Comparison of ENCODE assay signal across 12 mouse cellular contexts in genomic region chr2:127371484-127371861, GRCm38 (mm10). TPM values are rescaled to one million over a fixed set of nuclear protein-coding genes. Genes with fewer than 3 reads are reported as not detected.
DNase-seq lines count a peak whose midpoint lies in the region; ATAC-seq and TF ChIP-seq lines count a peak whose summit lies in the region.
"Had no signal": no experiment of that assay in that cellular context is flagged by ENCODE, and none has a peak within 500 bp of the region (broad histone marks: within the 10 kb centered on the region; RNA-seq: fewer than 3 reads in every experiment).

No protein-coding gene starts in this region.

- no peak overlapping the region for H3K4me2 ChIP-seq in forebrain, embryonic 12.5 days
- H3K4me2 ChIP-seq in forebrain, embryonic 15.5 days (replicated peaks) = no peak overlapping the region
- H3K4me2 ChIP-seq in lung, postnatal 0 days (replicated peaks; ENCODE audit: low read depth, low read length) = no peak overlapping the region
- no peak overlapping the region for H3K4me2 ChIP-seq in stomach, postnatal 0 days (replicated peaks; ENCODE audit: low read depth)
- H3K4me2 ChIP-seq in forebrain, embryonic 13.5 days = no peak overlapping the region

- WGBS in forebrain, embryonic 12.5 days = 80% methylated on average over 1 of the region's 1 CpGs
- WGBS in forebrain, embryonic 15.5 days = 70% methylated on average over 1 of the region's 1 CpGs
- WGBS in lung, postnatal 0 days = no CpG with 5 or more reads among the region's 1 CpGs
- WGBS in lung, adult 2 months = 82% methylated on average over 1 of the region's 1 CpGs
- WGBS in stomach, postnatal 0 days = 57% methylated on average over 1 of the region's 1 CpGs
- 78% methylated on average over 1 of the region's 1 CpGs for WGBS in forebrain, embryonic 13.5 days

- H3K27ac ChIP-seq in forebrain, embryonic 12.5 days = peak overlapping the region; percentile 19; the same call in 1 of the 2 replicates
- H3K27ac ChIP-seq in forebrain, embryonic 15.5 days (replicated peaks) = no peak overlapping the region
- no peak overlapping the region for H3K27ac ChIP-seq in lung, postnatal 0 days (ENCODE audit: low read length)
- H3K27ac ChIP-seq in stomach, postnatal 0 days (replicated peaks) = no peak overlapping the region
- no peak overlapping the region for H3K27ac ChIP-seq in forebrain, embryonic 13.5 days

- H3K27me3 ChIP-seq in forebrain, embryonic 12.5 days = peaks cover 18% of the 10 kb centered on the region
- H3K27me3 ChIP-seq in forebrain, embryonic 15.5 days = peaks cover 2% of the 10 kb centered on the region; the same call in 1 of the 2 replicates
- peaks cover 9% of the 10 kb centered on the region; the same call in 1 of the 2 replicates for H3K27me3 ChIP-seq in lung, postnatal 0 days (replicated peaks; ENCODE audit: insufficient read depth, low read length)
- H3K27me3 ChIP-seq in stomach, postnatal 0 days (ENCODE audit: control insufficient read depth, insufficient read depth, low read length) = no peaks in the 10 kb centered on the region
- H3K27me3 ChIP-seq in forebrain, embryonic 13.5 days = peaks cover 12% of the 10 kb centered on the region

- H3K4me1 ChIP-seq in forebrain, embryonic 12.5 days = no peaks in the 10 kb centered on the region
- H3K4me1 ChIP-seq in forebrain, embryonic 15.5 days = 0 out of 2 replicates have a peak, but pooled peaks cover 4% of the 10 kb centered on the region
- H3K4me1 ChIP-seq in lung, postnatal 0 days (ENCODE audit: insufficient read depth, low read depth, low read length) = no peaks in the 10 kb centered on the region
- no peaks in the 10 kb centered on the region for H3K4me1 ChIP-seq in lung, adult 2 months (ENCODE audit: control insufficient read depth, insufficient read depth, low read length)
- H3K4me1 ChIP-seq in stomach, postnatal 0 days (replicated peaks; ENCODE audit: control insufficient read depth, insufficient read depth) = no peaks in the 10 kb centered on the region
- 0 out of 2 replicates have a peak, but pooled peaks cover 6% of the 10 kb centered on the region for H3K4me1 ChIP-seq in forebrain, embryonic 13.5 days

- no peak overlapping the region for H3K4me3 ChIP-seq in forebrain, embryonic 12.5 days (replicated peaks)
- no peak overlapping the region for H3K4me3 ChIP-seq in forebrain, embryonic 15.5 days
- H3K4me3 ChIP-seq in lung, postnatal 0 days (ENCODE audit: low read depth, low read length) = no peak overlapping the region
- no peak overlapping the region for H3K4me3 ChIP-seq in lung, adult 2 months (replicated peaks; ENCODE audit: extremely low read depth, low read depth, low read length)
- H3K4me3 ChIP-seq in stomach, postnatal 0 days (ENCODE audit: low read depth, low read length) = no peak overlapping the region
- no peak overlapping the region for H3K4me3 ChIP-seq in forebrain, embryonic 13.5 days

- no peak for DNase-seq in lung, postnatal 0 days (ENCODE audit: low spot score)
- DNase-seq in lung, adult 2 months = no peak
- DNase-seq in kidney, postnatal 25 days = peak; percentile 86 to 95
- DNase-seq in stomach, postnatal 0 days (ENCODE audit: low spot score) = peak; percentile 33
- no peak for DNase-seq in frontal cortex, postnatal 14 days (ENCODE audit: low spot score in 2 of 2)
- DNase-seq: embryo, embryonic 11 days; lung, postnatal 14 days; thymus, adult 18-20 months had no signal

- no peak for ATAC-seq in forebrain, embryonic 12.5 days (ENCODE audit: low FRiP score)
- ATAC-seq in forebrain, embryonic 15.5 days (replicated peaks) = no peak
- ATAC-seq in lung, postnatal 0 days = peak; percentile 17; the same call in 1 of the 2 replicates
- ATAC-seq in stomach, postnatal 0 days (ENCODE audit: low FRiP score, low TSS enrichment) = peak; percentile 34; the same call in 1 of the 2 replicates
- ATAC-seq in forebrain, embryonic 13.5 days = no peak

- TF ChIP-seq CTCF in lung, postnatal 0 days (IDR thresholded peaks at IDR 0.05) = no peak
- TF ChIP-seq CTCF in lung, adult 2 months (IDR thresholded peaks at IDR 0.05; ENCODE audit: insufficient read depth, low read length) = no peak
- TF ChIP-seq CTCF in stomach, postnatal 0 days (IDR thresholded peaks at IDR 0.05; ENCODE audit: low read depth) = no peak

- TF ChIP-seq EP300 in lung, postnatal 0 days (IDR thresholded peaks at IDR 0.05) = no peak
- TF ChIP-seq EP300 in stomach, postnatal 0 days (optimal IDR thresholded peaks at IDR 0.05) = no peak

- H3K9me3 ChIP-seq in forebrain, embryonic 12.5 days = no peaks in the 10 kb centered on the region
- no peaks in the 10 kb centered on the region for H3K9me3 ChIP-seq in forebrain, embryonic 15.5 days
- H3K9me3 ChIP-seq in lung, postnatal 0 days (ENCODE audit: low read length) = no peaks in the 10 kb centered on the region
- no peaks in the 10 kb centered on the region for H3K9me3 ChIP-seq in stomach, postnatal 0 days (ENCODE audit: control insufficient read depth, low read length)
- H3K9me3 ChIP-seq in forebrain, embryonic 13.5 days (replicated peaks) = no peaks in the 10 kb centered on the region

- no peak for TF ChIP-seq POLR2A in lung, adult 2 months (IDR thresholded peaks at IDR 0.05; ENCODE audit: borderline replicate concordance, extremely low read depth, low read depth, low read length)

- no peak overlapping the region for H3K9ac ChIP-seq in forebrain, embryonic 12.5 days
- H3K9ac ChIP-seq in forebrain, embryonic 15.5 days (replicated peaks) = no peak overlapping the region
- no peak overlapping the region for H3K9ac ChIP-seq in lung, postnatal 0 days (replicated peaks; ENCODE audit: low read depth)
- no peak overlapping the region for H3K9ac ChIP-seq in stomach, postnatal 0 days (ENCODE audit: low read length)
- no peak overlapping the region for H3K9ac ChIP-seq in forebrain, embryonic 13.5 days

- no peaks in the 10 kb centered on the region for H3K36me3 ChIP-seq in forebrain, embryonic 12.5 days (replicated peaks)
- H3K36me3 ChIP-seq in forebrain, embryonic 15.5 days = no peaks in the 10 kb centered on the region
- no peaks in the 10 kb centered on the region for H3K36me3 ChIP-seq in lung, postnatal 0 days (ENCODE audit: insufficient read depth, low read length)
- no peaks in the 10 kb centered on the region for H3K36me3 ChIP-seq in stomach, postnatal 0 days (ENCODE audit: control insufficient read depth, insufficient read depth, low read length)
- H3K36me3 ChIP-seq in forebrain, embryonic 13.5 days (ENCODE audit: poor library complexity, severe bottlenecking) = no peaks in the 10 kb centered on the region

RNA-seq across cellular contexts. Expression of gene Adra2b, which starts 8.5 kb away (rescaled TPM):
- polyA plus RNA-seq in forebrain, embryonic 12.5 days (2016; fragmentation: Nextera tagmentation; extraction: Ambion mirVana) = 1.5 and 1.9 TPM in 2 replicates
- 0.88 and 1.00 TPM in 2 replicates for polyA plus RNA-seq in forebrain, embryonic 15.5 days (2015; fragmentation: Nextera tagmentation; extraction: Ambion mirVana)
- polyA plus RNA-seq in lung, postnatal 0 days (2015; fragmentation: Nextera tagmentation; extraction: Ambion mirVana) = 0.10 and 0.30 TPM in 2 replicates
- polyA plus RNA-seq in lung, adult 2 months (2012; rRNA removed) = 0.48 and 0.51 TPM in 2 replicates
- polyA plus RNA-seq in stomach, postnatal 0 days (2015; fragmentation: Nextera tagmentation; extraction: Ambion mirVana) = 0.36 and 0.57 TPM in 2 replicates
- polyA plus RNA-seq in forebrain, embryonic 13.5 days (2015; fragmentation: Nextera tagmentation; extraction: Ambion mirVana) = 0.18 and 0.42 TPM in 2 replicates
- polyA plus RNA-seq: C2C12 had no signal

RNA-seq across cellular contexts. Expression of gene Astl, which starts 33.0 kb away (rescaled TPM):
- not detected in 2 replicates for polyA plus RNA-seq in forebrain, embryonic 12.5 days (2016; fragmentation: Nextera tagmentation; extraction: Ambion mirVana)
- not detected in 2 replicates for polyA plus RNA-seq in forebrain, embryonic 15.5 days (2015; fragmentation: Nextera tagmentation; extraction: Ambion mirVana)
- polyA plus RNA-seq in lung, postnatal 0 days (2015; fragmentation: Nextera tagmentation; extraction: Ambion mirVana) = not detected in 2 replicates
- polyA plus RNA-seq in lung, adult 2 months (2012; rRNA removed) = not detected in 2 replicates
- polyA plus RNA-seq in stomach, postnatal 0 days (2015; fragmentation: Nextera tagmentation; extraction: Ambion mirVana) = not detected in 2 replicates
- not detected in 2 replicates for polyA plus RNA-seq in forebrain, embryonic 13.5 days (2015; fragmentation: Nextera tagmentation; extraction: Ambion mirVana)
- polyA plus RNA-seq: C2C12 had no signal

RNA-seq across cellular contexts. Expression of gene Dusp2, which starts 35.5 kb away (rescaled TPM):
- 3.9 and 4.8 TPM in 2 replicates for polyA plus RNA-seq in forebrain, embryonic 12.5 days (2016; fragmentation: Nextera tagmentation; extraction: Ambion mirVana)
- 7.4 and 7.7 TPM in 2 replicates for polyA plus RNA-seq in forebrain, embryonic 15.5 days (2015; fragmentation: Nextera tagmentation; extraction: Ambion mirVana)
- 3.6 and 4.3 TPM in 2 replicates for polyA plus RNA-seq in lung, postnatal 0 days (2015; fragmentation: Nextera tagmentation; extraction: Ambion mirVana)
- 5.2 and 6.3 TPM in 2 replicates for polyA plus RNA-seq in lung, adult 2 months (2012; rRNA removed)
- polyA plus RNA-seq in stomach, postnatal 0 days (2015; fragmentation: Nextera tagmentation; extraction: Ambion mirVana) = 2.6 and 3.2 TPM in 2 replicates
- polyA plus RNA-seq in forebrain, embryonic 13.5 days (2015; fragmentation: Nextera tagmentation; extraction: Ambion mirVana) = 3.1 and 3.6 TPM in 2 replicates

RNA-seq across cellular contexts. Expression of gene Gpat2, which starts 53.5 kb away (rescaled TPM):
- polyA plus RNA-seq in forebrain, embryonic 12.5 days (2016; fragmentation: Nextera tagmentation; extraction: Ambion mirVana) = 0.14 and 0.22 TPM in 2 replicates
- 0.09 TPM in 1 of 2 replicates, not detected in the other for polyA plus RNA-seq in forebrain, embryonic 15.5 days (2015; fragmentation: Nextera tagmentation; extraction: Ambion mirVana)
- 0.21 and 0.23 TPM in 2 replicates for polyA plus RNA-seq in lung, postnatal 0 days (2015; fragmentation: Nextera tagmentation; extraction: Ambion mirVana)
- polyA plus RNA-seq in lung, adult 2 months (2012; rRNA removed) = 0.15 and 0.29 TPM in 2 replicates
- polyA plus RNA-seq in stomach, postnatal 0 days (2015; fragmentation: Nextera tagmentation; extraction: Ambion mirVana) = 0.34 TPM in 2 replicates
- polyA plus RNA-seq in forebrain, embryonic 13.5 days (2015; fragmentation: Nextera tagmentation; extraction: Ambion mirVana) = 0.12 and 0.13 TPM in 2 replicates

Comparison
In these comparisons a context has a peak if more than half of its experiments do, and no peak if none do; other contexts are left out.
1. ATAC-seq: peak in lung, postnatal 0 days (single experiment) and stomach, postnatal 0 days (single experiment); none in forebrain, embryonic 12.5 days (single experiment), forebrain, embryonic 15.5 days (single experiment) and forebrain, embryonic 13.5 days (single experiment).
2. DNase-seq: peak in kidney, postnatal 25 days (2 of 2) and stomach, postnatal 0 days (single experiment); none in lung, postnatal 0 days (single experiment), lung, adult 2 months (single experiment) and frontal cortex, postnatal 14 days (0 of 2).